Comparison of ENCODE assay signal across 8 mouse cellular contexts in the genomic region with DNA sequence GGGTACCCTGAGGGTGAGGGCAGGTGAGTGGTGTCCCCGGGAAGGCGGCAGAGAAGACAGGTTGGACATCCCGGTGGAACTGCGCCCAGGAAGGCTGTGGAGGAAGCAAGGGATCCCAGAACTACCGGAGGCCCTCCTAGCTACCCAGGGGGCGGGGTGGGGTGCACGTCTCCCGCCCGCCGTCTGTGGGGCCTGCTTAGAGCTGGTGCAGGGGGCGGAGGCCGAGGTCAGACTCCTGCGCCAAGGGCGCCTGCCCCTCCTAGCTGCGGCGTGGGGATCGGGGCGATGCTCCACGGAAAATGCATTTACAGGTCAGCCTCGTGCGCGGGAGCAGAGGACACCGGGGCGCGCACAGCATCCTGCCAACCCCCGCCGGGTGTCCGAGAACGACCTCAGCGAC. TPM values are rescaled to one million over a fixed set of nuclear protein-coding genes. Genes with fewer than 3 reads are reported as not detected.
DNase-seq lines count a peak whose midpoint lies in the region; ATAC-seq lines count a peak whose summit lies in the region.

No protein-coding gene starts in this region.

- peaks cover 58% of the 10 kb centered on the region for H3K4me1 ChIP-seq in embryonic facial prominence, embryonic 10.5 days
- H3K4me1 ChIP-seq in hindbrain, embryonic 12.5 days: peaks cover 35% of the 10 kb centered on the region

- peaks cover 40% of the 10 kb centered on the region for H3K27me3 ChIP-seq in embryonic facial prominence, embryonic 10.5 days (replicated peaks; ENCODE audit: low read depth, poor library complexity, severe bottlenecking)
- H3K27me3 ChIP-seq in hindbrain, embryonic 12.5 days: peaks cover 30% of the 10 kb centered on the region

- peak; percentile 38 to 42 for DNase-seq in lung, adult 18-20 months
- no peak for DNase-seq in lung, postnatal 10 days
- DNase-seq in embryonic facial prominence, embryonic 10.5 days (ENCODE audit: low spot score): no peak
- DNase-seq in thymus, postnatal 25 days: peak; percentile 59
- no peak for DNase-seq in left cerebral cortex, adult 9 months (ENCODE audit: low spot score in 2 of 2)
- no peak for DNase-seq in frontal cortex, adult 2 months (ENCODE audit: extremely low spot score in 1 of 2, low spot score in 1 of 2)

- H3K9ac ChIP-seq in hindbrain, embryonic 12.5 days: peak overlapping the region; percentile 71

- H3K36me3 ChIP-seq in embryonic facial prominence, embryonic 10.5 days (replicated peaks): peaks cover 8% of the 10 kb centered on the region
- H3K36me3 ChIP-seq in hindbrain, embryonic 12.5 days: no peaks in the 10 kb centered on the region
- no peaks in the 10 kb centered on the region for H3K36me3 ChIP-seq in macrophage (ENCODE audit: inconsistent target)

- H3K4me3 ChIP-seq in embryonic facial prominence, embryonic 10.5 days: peak overlapping the region; percentile 76
- peak overlapping the region; percentile 62 for H3K4me3 ChIP-seq in hindbrain, embryonic 12.5 days
- peak overlapping the region; percentile 45 for H3K4me3 ChIP-seq in macrophage (ENCODE audit: inconsistent target)

- no peaks in the 10 kb centered on the region for H3K9me3 ChIP-seq in embryonic facial prominence, embryonic 10.5 days
- no peaks in the 10 kb centered on the region for H3K9me3 ChIP-seq in hindbrain, embryonic 12.5 days (replicated peaks)

- H3K4me2 ChIP-seq in hindbrain, embryonic 12.5 days (replicated peaks): peak overlapping the region; percentile 95

- H3K27ac ChIP-seq in embryonic facial prominence, embryonic 10.5 days (replicated peaks): peak overlapping the region; percentile 84
- no peak overlapping the region for H3K27ac ChIP-seq in hindbrain, embryonic 12.5 days
- no peak overlapping the region for H3K27ac ChIP-seq in macrophage

- under 1% methylated on average over 30 of the region's 30 CpGs for WGBS in embryonic facial prominence, embryonic 10.5 days
- WGBS in hindbrain, embryonic 12.5 days: 1% methylated on average over 30 of the region's 30 CpGs
- WGBS in macrophage (ENCODE audit: missing documents): 1% methylated on average over 28 of the region's 30 CpGs

- peaks cover 29% of the 10 kb centered on the region; the same call in 1 of the 2 replicates for H3K79me2 ChIP-seq in macrophage (ENCODE audit: inconsistent target)

- ATAC-seq in hindbrain, embryonic 12.5 days (ENCODE audit: low FRiP score): 0 out of 2 replicates have a peak, but pooled peaks have one; percentile 7

RNA-seq across cellular contexts. Expression of gene N4bp3, which starts 0.4 kb away (rescaled TPM):
- 15.8 and 17.4 TPM in 2 replicates for polyA plus RNA-seq in embryonic facial prominence, embryonic 10.5 days (2016; fragmentation: Nextera tagmentation; extraction: Ambion mirVana)
- 12.4 and 14.9 TPM in 2 replicates for polyA plus RNA-seq in hindbrain, embryonic 12.5 days (2016; fragmentation: Nextera tagmentation; extraction: Ambion mirVana)
- 10 to 100 TPM in 5 of 26 experiments, 1 to 10 TPM in 21; 2.6 to 21.1 (median 6.6) TPM for total RNA-seq in macrophage (2018; cell fraction: chromatin; rRNA removed)
- 10 to 100 TPM in 7 of 26 experiments, 1 to 10 TPM in 19; 2.5 to 18.8 (median 6.6) TPM for total RNA-seq in macrophage (2018; cell fraction: cytosol; rRNA removed)
- total RNA-seq in macrophage (2018; cell fraction: nucleus; rRNA removed): 10 to 100 TPM in 7 of 26 experiments, 1 to 10 TPM in 19; 2.0 to 23.1 (median 7.9) TPM
- polyA plus RNA-seq in macrophage (2018): 3.9 to 13.9 TPM (median 6.3 TPM) in 3 replicates
- 6.9 and 9.8 TPM in 2 replicates for polyA plus RNA-seq in frontal cortex, adult 2 months (2012; rRNA removed)

RNA-seq across cellular contexts. Expression of gene D930048N14Rik, which starts 0.5 kb away (rescaled TPM):
- polyA plus RNA-seq in embryonic facial prominence, embryonic 10.5 days (2016; fragmentation: Nextera tagmentation; extraction: Ambion mirVana): 1.6 and 2.4 TPM in 2 replicates
- 0.87 and 0.98 TPM in 2 replicates for polyA plus RNA-seq in hindbrain, embryonic 12.5 days (2016; fragmentation: Nextera tagmentation; extraction: Ambion mirVana)
- 10 to 100 TPM in 4 of 26 experiments, 1 to 10 TPM in 21, under 1 TPM in 1; 0.81 to 19.0 (median 3.2) TPM for total RNA-seq in macrophage (2018; cell fraction: chromatin; rRNA removed)
- total RNA-seq in macrophage (2018; cell fraction: cytosol; rRNA removed): 1 to 10 TPM in 6 of 26 experiments, under 1 TPM in 20; 0.10 to 3.1 (median 0.49) TPM
- 10 to 100 TPM in 7 of 26 experiments, 1 to 10 TPM in 19; 1.1 to 37.4 (median 5.8) TPM for total RNA-seq in macrophage (2018; cell fraction: nucleus; rRNA removed)
- polyA plus RNA-seq in macrophage (2018): 0.58 to 4.2 TPM (median 2.0 TPM) in 3 replicates
- 4.8 and 5.7 TPM in 2 replicates for polyA plus RNA-seq in frontal cortex, adult 2 months (2012; rRNA removed)

RNA-seq across cellular contexts. Expression of gene Rmnd5b, which starts 14.6 kb away (rescaled TPM):
- polyA plus RNA-seq in embryonic facial prominence, embryonic 10.5 days (2016; fragmentation: Nextera tagmentation; extraction: Ambion mirVana): 32.7 and 38.1 TPM in 2 replicates
- 50.9 and 53.9 TPM in 2 replicates for polyA plus RNA-seq in hindbrain, embryonic 12.5 days (2016; fragmentation: Nextera tagmentation; extraction: Ambion mirVana)
- 10 to 100 TPM in 25 of 26 experiments, 1 to 10 TPM in 1; 5.8 to 64.4 (median 26.4) TPM for total RNA-seq in macrophage (2018; cell fraction: chromatin; rRNA removed)
- 10 to 100 TPM; 12.1 to 48.9 (median 25.2) TPM for total RNA-seq in macrophage (2018; cell fraction: cytosol; rRNA removed)
- total RNA-seq in macrophage (2018; cell fraction: nucleus; rRNA removed): 10 to 100 TPM in 24 of 26 experiments, 1 to 10 TPM in 2; 9.5 to 48.8 (median 21.0) TPM
- polyA plus RNA-seq in macrophage (2018): 15.5 to 43.6 TPM (median 25.5 TPM) in 3 replicates
- polyA plus RNA-seq in frontal cortex, adult 2 months (2012; rRNA removed): 60.9 and 67.2 TPM in 2 replicates

RNA-seq across cellular contexts. Expression of gene Nhp2, which starts 30.7 kb away (rescaled TPM):
- polyA plus RNA-seq in embryonic facial prominence, embryonic 10.5 days (2016; fragmentation: Nextera tagmentation; extraction: Ambion mirVana): 260 and 276 TPM in 2 replicates
- 101 and 103 TPM in 2 replicates for polyA plus RNA-seq in hindbrain, embryonic 12.5 days (2016; fragmentation: Nextera tagmentation; extraction: Ambion mirVana)
- total RNA-seq in macrophage (2018; cell fraction: chromatin; rRNA removed): 10 to 100 TPM in 19 of 26 experiments, 1 to 10 TPM in 7; 6.7 to 48.1 (median 12.0) TPM
- total RNA-seq in macrophage (2018; cell fraction: cytosol; rRNA removed): 10 to 100 TPM; 32.4 to 68.5 (median 50.3) TPM
- total RNA-seq in macrophage (2018; cell fraction: nucleus; rRNA removed): 10 to 100 TPM in 25 of 26 experiments, 1 to 10 TPM in 1; 9.7 to 57.2 (median 17.0) TPM
- 45.0 to 125 TPM (median 72.8 TPM) in 3 replicates for polyA plus RNA-seq in macrophage (2018)
- 64.6 and 68.5 TPM in 2 replicates for polyA plus RNA-seq in frontal cortex, adult 2 months (2012; rRNA removed)

RNA-seq across cellular contexts. Expression of gene 0610009B22Rik, which starts 38.4 kb away (rescaled TPM):
- 84.2 TPM in 2 replicates for polyA plus RNA-seq in embryonic facial prominence, embryonic 10.5 days (2016; fragmentation: Nextera tagmentation; extraction: Ambion mirVana)
- polyA plus RNA-seq in hindbrain, embryonic 12.5 days (2016; fragmentation: Nextera tagmentation; extraction: Ambion mirVana): 105 and 109 TPM in 2 replicates
- total RNA-seq in macrophage (2018; cell fraction: chromatin; rRNA removed): 1 to 10 TPM in 16 of 26 experiments, under 1 TPM in 1, not detected in 9; 0.90 to 5.7 (median 2.2) TPM
- total RNA-seq in macrophage (2018; cell fraction: cytosol; rRNA removed): 10 to 100 TPM; 15.0 to 46.2 (median 27.1) TPM
- 10 to 100 TPM in 4 of 26 experiments, 1 to 10 TPM in 21, not detected in 1; 1.9 to 13.4 (median 5.8) TPM for total RNA-seq in macrophage (2018; cell fraction: nucleus; rRNA removed)
- polyA plus RNA-seq in macrophage (2018): 31.2 to 56.1 TPM (median 46.3 TPM) in 3 replicates
- 37.9 and 39.6 TPM in 2 replicates for polyA plus RNA-seq in frontal cortex, adult 2 months (2012; rRNA removed)

Comparison
In these comparisons a context has a peak if more than half of its experiments do, and no peak if none do; other contexts are left out.
1. DNase-seq: peak in lung, adult 18-20 months (2 of 2) and thymus, postnatal 25 days (single experiment); none in lung, postnatal 10 days (single experiment), embryonic facial prominence, embryonic 10.5 days (single experiment), left cerebral cortex, adult 9 months (0 of 2) and frontal cortex, adult 2 months (0 of 2).
2. Peak in every context shown above with its lines, with median percentiles within 50 percentile points of each other: H3K4me3 ChIP-seq.